Mouse (Mus musculus): ENCODE data around the gene Rab1b. TPM values are rescaled to one million over a fixed set of nuclear protein-coding genes. Genes with fewer than 3 reads are reported as not detected.

The Rab1b gene
- total and polyA plus RNA-seq, 2 experiments from 2014 or later: 204 to 242 TPM

DNA sequence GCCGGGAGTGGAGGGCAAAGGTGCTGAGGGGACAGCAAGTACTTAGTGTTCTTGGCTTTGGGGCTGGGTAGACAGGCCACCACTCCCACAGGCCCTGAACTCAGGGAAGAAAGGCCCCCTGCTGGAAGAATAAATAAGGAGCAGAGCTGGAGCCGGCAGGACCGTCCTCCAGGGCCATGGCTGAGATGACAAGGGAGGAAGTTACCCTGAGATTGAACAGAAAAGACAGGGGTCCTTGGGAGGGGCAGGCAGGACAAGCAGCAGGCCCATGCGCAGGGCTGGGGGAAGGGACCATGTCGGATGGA, 1.4 kb upstream of the Rab1b start:
- Histone ChIP-seq H3K4me1 (ENCODE audit: insufficient read depth, low read length) (no peaks in the 10 kb centered on the region), H3K4me3 (ENCODE audit: low read depth, low read length) (no peak overlapping the region), H3K4me2 (ENCODE audit: low read depth, low read length, poor library complexity, severe bottlenecking) (no peak overlapping the region), H3K27ac (ENCODE audit: low read depth, low read length) (0 out of 2 replicates have a peak overlapping the region, but pooled peaks have one; percentile 3), H3K27me3 (ENCODE audit: insufficient read depth, low read length) (no peaks in the 10 kb centered on the region), H3K9ac (replicated peaks; ENCODE audit: low read length, poor library complexity, severe bottlenecking) (no peak overlapping the region), H3K36me3 (ENCODE audit: insufficient read depth, low read length) (peaks cover 67% of the 10 kb centered on the region), H3K9me3 (ENCODE audit: low read length) (no peaks in the 10 kb centered on the region)
- WGBS: 16% methylated on average over 5 of the region's 5 CpGs
- peak; percentile 51 for DNase-seq (ENCODE audit: low spot score)
- peak; percentile 66 for TF ChIP-seq CTCF (IDR thresholded peaks at IDR 0.05)
- ATAC-seq (ENCODE audit: low FRiP score): no peak

- no peak for DNase-seq (ENCODE audit: low spot score)
- Histone ChIP-seq H3K27me3 (ENCODE audit: insufficient read depth, low read length) (no peaks in the 10 kb centered on the region), H3K27ac (ENCODE audit: low read depth, low read length) (0 out of 2 replicates have a peak overlapping the region, but pooled peaks have one; percentile 3), H3K9ac (replicated peaks; ENCODE audit: low read length, poor library complexity, severe bottlenecking) (no peak overlapping the region), H3K4me2 (ENCODE audit: low read depth, low read length, poor library complexity, severe bottlenecking) (no peak overlapping the region), H3K4me1 (ENCODE audit: insufficient read depth, low read length) (no peaks in the 10 kb centered on the region), H3K36me3 (ENCODE audit: insufficient read depth, low read length) (peaks cover 69% of the 10 kb centered on the region), H3K9me3 (ENCODE audit: low read length) (no peaks in the 10 kb centered on the region), H3K4me3 (ENCODE audit: low read depth, low read length) (no peak overlapping the region)
- ATAC-seq (ENCODE audit: low FRiP score): no peak
- WGBS: 76% methylated on average over 17 of the region's 18 CpGs
- TF ChIP-seq CTCF (IDR thresholded peaks at IDR 0.05): no peak
Measured at GRCm38 (mm10) chr19:5107556-5108270, 841 bp upstream of the Rab1b start.

GRCm38 (mm10) chr19:5106074-5106473, 798 bp downstream of the Rab1b start:
- Histone ChIP-seq H3K9ac (replicated peaks; ENCODE audit: low read length, poor library complexity, severe bottlenecking) (peak overlapping the region; percentile 87), H3K4me2 (ENCODE audit: low read depth, low read length, poor library complexity, severe bottlenecking) (peak overlapping the region; percentile 52), H3K4me1 (ENCODE audit: insufficient read depth, low read length) (no peaks in the 10 kb centered on the region), H3K36me3 (ENCODE audit: insufficient read depth, low read length) (peaks cover 70% of the 10 kb centered on the region), H3K27me3 (ENCODE audit: insufficient read depth, low read length) (no peaks in the 10 kb centered on the region), H3K27ac (ENCODE audit: low read depth, low read length) (peak overlapping the region; percentile 96), H3K4me3 (ENCODE audit: low read depth, low read length) (peak overlapping the region; percentile 70), H3K9me3 (ENCODE audit: low read length) (no peaks in the 10 kb centered on the region)
- DNase-seq (ENCODE audit: low spot score): no peak
- no peak for ATAC-seq (ENCODE audit: low FRiP score)
- 17% methylated on average over 9 of the region's 9 CpGs for WGBS
- no peak for TF ChIP-seq CTCF (IDR thresholded peaks at IDR 0.05)

GRCm38 (mm10) chr19:5098363-5099143, 8.3 kb downstream of the Rab1b start, which contains the start of gene Cnih2:
Gene Cnih2, minus strand, starts transcription at chr19:5098521.
- Histone ChIP-seq H3K9me3 (ENCODE audit: low read length) (no peaks in the 10 kb centered on the region), H3K9ac (replicated peaks; ENCODE audit: low read length, poor library complexity, severe bottlenecking) (peak within 1 kb of the TSS; percentile 98), H3K4me1 (ENCODE audit: insufficient read depth, low read length) (peaks cover 34% of the 10 kb centered on the region), H3K27me3 (ENCODE audit: insufficient read depth, low read length) (no peaks in the 10 kb centered on the region), H3K36me3 (ENCODE audit: insufficient read depth, low read length) (peaks cover 43% of the 10 kb centered on the region), H3K4me2 (ENCODE audit: low read depth, low read length, poor library complexity, severe bottlenecking) (peak within 1 kb of the TSS; percentile 72), H3K27ac (ENCODE audit: low read depth, low read length) (peak within 1 kb of the TSS; percentile 97), H3K4me3 (ENCODE audit: low read depth, low read length) (peak within 1 kb of the TSS; percentile 88)
- peak; percentile 75 for DNase-seq (ENCODE audit: low spot score)
- 0 out of 2 replicates have a peak, but pooled peaks have one; percentile 7 for TF ChIP-seq CTCF (IDR thresholded peaks at IDR 0.05)
- peak; percentile 39 for ATAC-seq (ENCODE audit: low FRiP score)
- 3% methylated on average over 35 of the region's 48 CpGs for WGBS

DNA sequence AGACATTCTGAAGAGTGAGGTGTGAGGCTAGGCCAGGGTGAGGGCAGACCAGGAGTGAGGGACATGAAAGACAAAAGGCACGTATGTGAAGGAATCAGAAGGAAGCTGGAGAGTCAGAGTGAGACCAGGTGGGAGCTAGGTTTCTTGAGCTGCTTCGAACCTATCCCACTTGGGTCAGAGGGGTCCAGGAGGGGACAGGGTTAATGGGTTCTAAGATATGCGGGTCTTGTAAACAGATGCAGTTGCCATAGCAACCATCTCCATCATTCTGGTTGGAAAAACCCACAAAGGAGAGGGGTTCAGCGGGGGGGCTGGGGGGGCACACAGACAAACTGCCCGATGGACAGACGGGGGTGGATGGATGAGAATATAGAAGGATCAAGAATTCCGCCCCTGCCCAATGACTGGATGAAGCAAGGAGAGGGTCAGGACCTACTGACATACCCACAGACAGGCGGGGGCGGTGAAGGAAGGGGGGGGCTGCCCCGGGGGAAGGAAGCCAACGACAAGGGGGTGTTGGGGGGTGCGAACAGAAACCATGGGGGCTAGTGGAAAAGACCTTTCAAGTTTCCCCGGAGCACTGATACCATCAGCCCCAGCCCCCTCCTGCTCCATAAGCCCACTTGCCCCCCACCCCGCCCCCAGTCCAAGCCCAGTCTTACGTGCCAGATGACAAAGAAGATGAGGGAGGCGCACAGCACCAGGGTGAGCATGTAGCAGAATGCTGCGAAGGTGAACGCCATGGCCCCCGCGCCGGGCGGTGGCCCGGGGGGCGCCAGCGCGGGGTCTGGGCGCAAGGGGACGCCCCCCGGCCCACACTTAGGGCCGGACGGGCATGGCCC, 9.1 kb downstream of the Rab1b start:
- Histone ChIP-seq H3K9ac (replicated peaks; ENCODE audit: low read length, poor library complexity, severe bottlenecking) (peak overlapping the region; percentile 98), H3K27me3 (ENCODE audit: insufficient read depth, low read length) (no peaks in the 10 kb centered on the region), H3K27ac (ENCODE audit: low read depth, low read length) (peak overlapping the region; percentile 97), H3K4me2 (ENCODE audit: low read depth, low read length, poor library complexity, severe bottlenecking) (peak overlapping the region; percentile 72), H3K4me1 (ENCODE audit: insufficient read depth, low read length) (peaks cover 34% of the 10 kb centered on the region), H3K4me3 (ENCODE audit: low read depth, low read length) (peak overlapping the region; percentile 88), H3K36me3 (ENCODE audit: insufficient read depth, low read length) (peaks cover 43% of the 10 kb centered on the region), H3K9me3 (ENCODE audit: low read length) (no peaks in the 10 kb centered on the region)
- DNase-seq (ENCODE audit: low spot score): peak; percentile 57
- peak; percentile 45 for ATAC-seq (ENCODE audit: low FRiP score)
- 2% methylated on average over 24 of the region's 31 CpGs for WGBS
- TF ChIP-seq CTCF (IDR thresholded peaks at IDR 0.05): no peak

Measured in midbrain, postnatal 0 days (tissue).